Mouse (Mus musculus): ENCODE results near the gene Kcnk2. TPM values are rescaled to one million over a fixed set of nuclear protein-coding genes. Genes with fewer than 3 reads are reported as not detected.

Kcnk2 gene
- polyA plus RNA-seq, 1 experiment from 2014 or later = not detected

DNA sequence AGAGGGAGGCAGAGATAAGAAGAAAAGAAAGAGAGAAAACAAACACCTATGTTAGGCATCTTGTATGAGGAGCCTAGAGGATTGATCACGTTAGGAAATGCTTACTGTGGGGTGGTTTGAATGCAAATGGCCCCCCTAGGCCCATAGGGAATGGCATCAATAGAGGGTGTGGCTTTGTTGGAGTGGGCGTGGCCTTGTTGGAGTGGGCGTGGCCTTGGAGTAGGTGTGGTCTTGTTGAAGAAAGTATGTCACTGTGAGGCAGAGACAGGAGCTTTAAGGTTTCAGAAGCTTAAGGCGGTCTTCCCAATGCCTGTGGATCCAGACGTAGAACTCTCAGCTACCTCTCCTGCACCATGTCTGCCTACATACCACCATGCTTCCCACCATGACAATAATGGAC is 166.8 kb downstream of the Kcnk2 start:
- H3K4me3 ChIP-seq (ENCODE audit: low read depth, low read length) = no peak overlapping the region
- 58% methylated on average over 5 of the region's 5 CpGs for WGBS (ENCODE audit: insufficient replicate concordance)
- no peaks in the 10 kb centered on the region for H3K9me3 ChIP-seq (ENCODE audit: low read length)
- no peak for TF ChIP-seq CTCF (IDR thresholded peaks at IDR 0.05; ENCODE audit: low read depth)
- TF ChIP-seq EP300 (IDR thresholded peaks at IDR 0.05; ENCODE audit: low read depth) = no peak
- no peak overlapping the region for H3K9ac ChIP-seq (replicated peaks)
- no peak overlapping the region for H3K27ac ChIP-seq (ENCODE audit: low read depth)
- no peaks in the 10 kb centered on the region for H3K36me3 ChIP-seq (replicated peaks; ENCODE audit: insufficient read depth, low read length)
- no peak overlapping the region for H3K4me2 ChIP-seq (ENCODE audit: low read depth, low read length)
- ATAC-seq = no peak
- H3K27me3 ChIP-seq (ENCODE audit: insufficient read depth, low read length) = no peaks in the 10 kb centered on the region
- no peak for DNase-seq
- no peaks in the 10 kb centered on the region for H3K4me1 ChIP-seq (ENCODE audit: insufficient read depth)

DNA sequence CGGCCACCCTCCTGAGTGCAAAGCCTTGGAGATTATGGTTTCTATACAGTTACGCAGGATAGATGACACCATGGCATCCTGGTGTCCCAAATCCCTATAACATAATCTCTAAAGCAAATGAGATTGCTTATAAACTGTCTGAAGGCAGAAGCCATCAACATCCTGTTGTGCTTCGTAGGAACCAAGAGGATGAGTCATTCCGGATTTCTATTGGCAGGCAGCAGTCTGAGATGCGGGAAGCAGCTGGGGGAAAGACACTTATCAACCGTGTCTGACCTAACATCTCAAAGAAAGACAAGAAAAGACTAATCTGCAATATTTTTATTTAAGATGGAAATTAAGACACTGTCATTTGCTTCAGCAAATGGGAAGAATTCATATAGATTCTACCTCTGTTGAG is 169.2 kb downstream of the Kcnk2 start:
- WGBS (ENCODE audit: insufficient replicate concordance) = 48% methylated on average over 6 of the region's 6 CpGs
- H3K27me3 ChIP-seq (ENCODE audit: insufficient read depth, low read length) = no peaks in the 10 kb centered on the region
- no peak for ATAC-seq
- DNase-seq = no peak
- H3K4me3 ChIP-seq (ENCODE audit: low read depth, low read length) = no peak overlapping the region
- no peaks in the 10 kb centered on the region for H3K9me3 ChIP-seq (ENCODE audit: low read length)
- no peaks in the 10 kb centered on the region for H3K36me3 ChIP-seq (replicated peaks; ENCODE audit: insufficient read depth, low read length)
- H3K27ac ChIP-seq (ENCODE audit: low read depth) = no peak overlapping the region
- no peak overlapping the region for H3K4me2 ChIP-seq (ENCODE audit: low read depth, low read length)
- no peak overlapping the region for H3K9ac ChIP-seq (replicated peaks)
- TF ChIP-seq EP300 (IDR thresholded peaks at IDR 0.05; ENCODE audit: low read depth) = no peak
- no peak for TF ChIP-seq CTCF (IDR thresholded peaks at IDR 0.05; ENCODE audit: low read depth)
- H3K4me1 ChIP-seq (ENCODE audit: insufficient read depth) = no peaks in the 10 kb centered on the region

DNA sequence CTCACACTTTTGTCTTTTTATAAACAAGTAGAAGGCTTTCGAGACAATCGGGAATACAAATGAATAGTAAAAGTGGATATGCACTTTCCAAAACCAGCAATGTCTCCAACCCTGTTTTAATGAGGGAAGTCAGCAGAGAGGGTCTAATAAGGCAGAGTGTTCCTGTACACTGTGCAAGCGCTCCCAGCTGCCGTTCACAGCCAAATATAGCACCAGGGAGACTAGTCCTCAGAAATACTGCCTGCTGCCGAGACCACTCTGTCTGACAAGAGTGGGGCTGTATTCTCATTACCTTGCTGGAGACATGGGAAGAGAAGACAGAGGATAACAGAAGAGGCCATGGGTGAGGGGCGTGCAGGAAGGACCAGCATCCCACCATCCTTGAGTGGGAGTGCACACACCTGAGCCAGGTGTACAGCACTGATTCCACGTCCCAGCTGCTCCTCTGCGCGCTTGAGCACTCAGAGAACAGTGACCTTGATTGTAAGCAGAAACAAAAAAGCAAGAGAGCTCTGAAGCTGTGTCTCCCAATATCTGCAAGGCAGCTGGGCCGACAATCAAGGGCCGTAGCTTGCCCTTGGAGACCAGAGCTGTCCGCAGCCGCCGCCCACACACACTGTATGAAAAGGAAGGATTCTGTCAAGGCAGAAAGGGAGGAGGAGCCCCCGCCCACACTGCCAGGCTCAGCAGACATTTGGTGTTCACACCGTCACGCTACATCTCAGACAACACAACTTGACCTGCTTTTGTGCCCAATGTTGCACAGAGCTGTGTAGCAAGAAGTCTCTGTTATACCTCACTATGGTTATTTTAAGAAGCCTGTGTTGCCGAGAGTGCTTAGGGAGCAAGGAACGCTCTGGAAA is 173.6 kb downstream of the Kcnk2 start:
- Histone ChIP-seq H3K36me3 (replicated peaks; ENCODE audit: insufficient read depth, low read length) (no peaks in the 10 kb centered on the region), H3K4me2 (ENCODE audit: low read depth, low read length) (no peak overlapping the region), H3K9me3 (ENCODE audit: low read length) (no peaks in the 10 kb centered on the region), H3K27me3 (ENCODE audit: insufficient read depth, low read length) (no peaks in the 10 kb centered on the region), H3K4me1 (ENCODE audit: insufficient read depth) (no peaks in the 10 kb centered on the region), H3K27ac (ENCODE audit: low read depth) (no peak overlapping the region), H3K4me3 (ENCODE audit: low read depth, low read length) (no peak overlapping the region), H3K9ac (replicated peaks) (no peak overlapping the region)
- DNase-seq = no peak
- 71% methylated on average over 19 of the region's 19 CpGs for WGBS (ENCODE audit: insufficient replicate concordance)
- no peak for ATAC-seq
- TF ChIP-seq CTCF (IDR thresholded peaks at IDR 0.05; ENCODE audit: low read depth) = no peak
- no peak for TF ChIP-seq EP300 (IDR thresholded peaks at IDR 0.05; ENCODE audit: low read depth)

DNA sequence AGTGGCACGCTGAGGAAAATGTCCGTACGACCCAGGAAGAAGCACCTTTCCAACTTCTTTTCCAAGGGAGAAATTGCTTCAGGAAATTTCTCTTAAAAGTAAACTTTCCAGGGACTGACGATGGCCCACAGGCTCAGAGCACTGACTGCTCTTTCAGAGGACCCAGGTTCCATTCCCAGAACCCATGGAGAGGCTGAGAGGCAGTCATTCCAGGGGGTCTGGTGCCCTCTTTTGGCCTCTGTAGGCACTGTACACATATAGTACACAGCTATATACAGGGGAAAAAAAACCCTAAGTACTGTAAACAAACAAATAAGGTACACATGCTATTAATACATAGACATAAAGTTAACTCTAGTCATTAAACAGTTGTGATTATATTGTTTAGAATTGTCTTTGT is 174.6 kb downstream of the Kcnk2 start:
- Histone ChIP-seq H3K36me3 (replicated peaks; ENCODE audit: insufficient read depth, low read length) (no peaks in the 10 kb centered on the region), H3K9ac (replicated peaks) (no peak overlapping the region), H3K9me3 (ENCODE audit: low read length) (no peaks in the 10 kb centered on the region), H3K27me3 (ENCODE audit: insufficient read depth, low read length) (no peaks in the 10 kb centered on the region), H3K27ac (ENCODE audit: low read depth) (no peak overlapping the region), H3K4me1 (ENCODE audit: insufficient read depth) (no peaks in the 10 kb centered on the region), H3K4me2 (ENCODE audit: low read depth, low read length) (no peak overlapping the region), H3K4me3 (ENCODE audit: low read depth, low read length) (no peak overlapping the region)
- no peak for ATAC-seq
- WGBS (ENCODE audit: insufficient replicate concordance) = 71% methylated on average over 4 of the region's 4 CpGs
- DNase-seq = no peak
- TF ChIP-seq CTCF (IDR thresholded peaks at IDR 0.05; ENCODE audit: low read depth) = 0 out of 2 replicates have a peak, but pooled peaks have one; percentile 13
- TF ChIP-seq EP300 (IDR thresholded peaks at IDR 0.05; ENCODE audit: low read depth) = no peak

DNA sequence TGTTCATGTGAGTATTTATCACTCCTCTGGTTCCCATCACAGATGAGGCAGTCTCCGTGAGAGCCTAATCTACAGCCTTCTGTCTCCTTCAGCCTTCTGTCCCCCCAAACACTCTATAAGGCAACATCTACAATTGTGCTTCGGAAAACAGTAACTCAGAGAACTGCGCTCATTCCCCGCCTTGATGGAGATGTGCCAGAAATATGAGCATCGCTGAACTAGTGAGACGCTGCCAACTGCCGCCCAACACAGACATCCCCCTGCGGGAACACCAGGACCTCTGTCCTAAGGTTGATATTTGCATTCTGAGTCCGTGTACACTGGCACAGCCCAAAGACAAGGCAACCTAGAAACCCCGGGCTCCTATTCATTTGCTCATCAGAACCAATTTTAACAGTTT is 183.0 kb downstream of the Kcnk2 start:
- no peak overlapping the region for H3K9ac ChIP-seq (replicated peaks)
- 74% methylated on average over 10 of the region's 10 CpGs for WGBS (ENCODE audit: insufficient replicate concordance)
- TF ChIP-seq EP300 (IDR thresholded peaks at IDR 0.05; ENCODE audit: low read depth) = no peak
- no peak for TF ChIP-seq CTCF (IDR thresholded peaks at IDR 0.05; ENCODE audit: low read depth)
- H3K4me2 ChIP-seq (ENCODE audit: low read depth, low read length) = no peak overlapping the region
- no peak overlapping the region for H3K4me3 ChIP-seq (ENCODE audit: low read depth, low read length)
- H3K9me3 ChIP-seq (ENCODE audit: low read length) = no peaks in the 10 kb centered on the region
- DNase-seq (no peak), ATAC-seq (no peak)
- no peaks in the 10 kb centered on the region for H3K36me3 ChIP-seq (replicated peaks; ENCODE audit: insufficient read depth, low read length)
- no peak overlapping the region for H3K27ac ChIP-seq (ENCODE audit: low read depth)
- H3K4me1 ChIP-seq (ENCODE audit: insufficient read depth) = no peaks in the 10 kb centered on the region
- H3K27me3 ChIP-seq (ENCODE audit: insufficient read depth, low read length) = no peaks in the 10 kb centered on the region

DNA sequence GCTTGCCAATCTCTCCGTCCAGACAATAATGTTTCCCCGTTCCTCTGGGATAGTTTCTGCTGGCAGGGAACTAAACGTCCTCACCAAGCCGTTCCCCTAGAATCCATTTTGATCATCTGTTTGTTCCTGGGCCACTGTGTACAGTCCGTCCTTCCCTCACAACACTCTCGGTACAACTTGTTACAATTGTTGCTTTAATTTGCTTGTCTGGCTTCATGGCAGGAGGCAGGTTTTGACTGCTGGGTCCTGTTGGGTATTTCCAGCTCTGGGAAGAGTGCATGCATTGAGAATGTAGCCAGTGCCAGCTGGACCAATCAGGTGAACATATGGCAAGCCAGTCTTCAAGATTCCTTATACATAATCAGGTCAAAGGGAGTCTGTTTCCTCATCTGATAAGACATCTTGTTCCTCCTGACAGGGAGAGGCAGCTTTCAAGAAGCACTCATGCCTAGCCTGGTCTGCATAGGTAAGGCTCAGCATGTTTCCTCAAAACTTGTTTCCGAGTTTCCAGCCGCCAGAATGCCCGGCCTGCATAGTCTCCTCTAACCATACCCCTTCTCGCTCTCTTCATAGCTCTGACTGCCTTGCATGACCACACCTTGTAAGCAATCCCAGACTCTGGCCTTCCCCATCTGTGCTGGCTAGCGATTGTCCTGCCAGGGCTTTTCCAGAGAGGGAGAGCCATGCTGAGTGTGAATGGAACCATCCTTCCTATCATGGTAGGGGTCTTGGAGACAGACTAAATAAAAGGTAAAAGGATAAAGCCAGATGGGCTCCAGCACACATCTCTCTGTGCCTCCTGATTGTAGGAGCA is 184.1 kb downstream of the Kcnk2 start:
- 78% methylated on average over 11 of the region's 11 CpGs for WGBS (ENCODE audit: insufficient replicate concordance)
- no peaks in the 10 kb centered on the region for H3K9me3 ChIP-seq (ENCODE audit: low read length)
- no peak overlapping the region for H3K9ac ChIP-seq (replicated peaks)
- DNase-seq (no peak), ATAC-seq (no peak)
- H3K4me3 ChIP-seq (ENCODE audit: low read depth, low read length) = no peak overlapping the region
- H3K4me2 ChIP-seq (ENCODE audit: low read depth, low read length) = no peak overlapping the region
- TF ChIP-seq CTCF (IDR thresholded peaks at IDR 0.05; ENCODE audit: low read depth) = no peak
- TF ChIP-seq EP300 (IDR thresholded peaks at IDR 0.05; ENCODE audit: low read depth) = no peak
- H3K27ac ChIP-seq (ENCODE audit: low read depth) = no peak overlapping the region
- H3K36me3 ChIP-seq (replicated peaks; ENCODE audit: insufficient read depth, low read length) = no peaks in the 10 kb centered on the region
- no peaks in the 10 kb centered on the region for H3K4me1 ChIP-seq (ENCODE audit: insufficient read depth)
- no peaks in the 10 kb centered on the region for H3K27me3 ChIP-seq (ENCODE audit: insufficient read depth, low read length)

All from liver, postnatal 0 days (tissue).